Mouse (Mus musculus): ENCODE data around the gene Prr36. TPM values are rescaled to one million over a fixed set of nuclear protein-coding genes. Genes with fewer than 3 reads are reported as not detected.

The Prr36 gene
- total RNA-seq, 1 experiment from 2014 or later: not detected

- ATAC-seq (replicated peaks; ENCODE audit: insufficient number of reproducible peaks, low FRiP score, low TSS enrichment, poor library complexity, severe bottlenecking): no peak
Measured at GRCm38 (mm10) chr8:4211097-4211496, 6.2 kb downstream of the Prr36 start.

GRCm38 (mm10) chr8:4207016-4207350 is 10.3 kb downstream of the Prr36 start:
- no peak for ATAC-seq (replicated peaks; ENCODE audit: insufficient number of reproducible peaks, low FRiP score, low TSS enrichment, poor library complexity, severe bottlenecking)

GRCm38 (mm10) chr8:4206182-4207015 is 10.9 kb downstream of the Prr36 start:
- ATAC-seq (replicated peaks; ENCODE audit: insufficient number of reproducible peaks, low FRiP score, low TSS enrichment, poor library complexity, severe bottlenecking): no peak

GRCm38 (mm10) chr8:4205246-4206123 is 11.8 kb downstream of the Prr36 start:
- ATAC-seq (replicated peaks; ENCODE audit: insufficient number of reproducible peaks, low FRiP score, low TSS enrichment, poor library complexity, severe bottlenecking): no peak

GRCm38 (mm10) chr8:4201321-4201720 is 15.9 kb downstream of the Prr36 start:
- ATAC-seq (replicated peaks; ENCODE audit: insufficient number of reproducible peaks, low FRiP score, low TSS enrichment, poor library complexity, severe bottlenecking): no peak; the same call in 1 of the 2 replicates

GRCm38 (mm10) chr8:4193588-4193894 is 23.7 kb downstream of the Prr36 start:
- no peak for ATAC-seq (replicated peaks; ENCODE audit: insufficient number of reproducible peaks, low FRiP score, low TSS enrichment, poor library complexity, severe bottlenecking)

- ATAC-seq (replicated peaks; ENCODE audit: insufficient number of reproducible peaks, low FRiP score, low TSS enrichment, poor library complexity, severe bottlenecking): peak; percentile 79
Measured at GRCm38 (mm10) chr8:4192807-4193587, 24.3 kb downstream of the Prr36 start.

GRCm38 (mm10) chr8:4192305-4192704 is 25.0 kb downstream of the Prr36 start:
- no peak for ATAC-seq (replicated peaks; ENCODE audit: insufficient number of reproducible peaks, low FRiP score, low TSS enrichment, poor library complexity, severe bottlenecking)

GRCm38 (mm10) chr8:4189031-4189722 is 28.1 kb downstream of the Prr36 start:
- ATAC-seq (replicated peaks; ENCODE audit: insufficient number of reproducible peaks, low FRiP score, low TSS enrichment, poor library complexity, severe bottlenecking): no peak

- no peak for ATAC-seq (replicated peaks; ENCODE audit: insufficient number of reproducible peaks, low FRiP score, low TSS enrichment, poor library complexity, severe bottlenecking)
Measured at GRCm38 (mm10) chr8:4188605-4189004, 28.7 kb downstream of the Prr36 start.

GRCm38 (mm10) chr8:4186151-4186550 is 31.1 kb downstream of the Prr36 start:
- ATAC-seq (replicated peaks; ENCODE audit: insufficient number of reproducible peaks, low FRiP score, low TSS enrichment, poor library complexity, severe bottlenecking): no peak

GRCm38 (mm10) chr8:4183409-4183808 is 33.9 kb downstream of the Prr36 start:
- ATAC-seq (replicated peaks; ENCODE audit: insufficient number of reproducible peaks, low FRiP score, low TSS enrichment, poor library complexity, severe bottlenecking): no peak

GRCm38 (mm10) chr8:4174018-4174417 is 43.2 kb downstream of the Prr36 start:
- no peak for ATAC-seq (replicated peaks; ENCODE audit: insufficient number of reproducible peaks, low FRiP score, low TSS enrichment, poor library complexity, severe bottlenecking)

- no peak for ATAC-seq (replicated peaks; ENCODE audit: insufficient number of reproducible peaks, low FRiP score, low TSS enrichment, poor library complexity, severe bottlenecking)
Measured at GRCm38 (mm10) chr8:4172486-4172885, 44.8 kb downstream of the Prr36 start.

- no peak for ATAC-seq (replicated peaks; ENCODE audit: insufficient number of reproducible peaks, low FRiP score, low TSS enrichment, poor library complexity, severe bottlenecking)
Measured at GRCm38 (mm10) chr8:4167918-4168317, 49.3 kb downstream of the Prr36 start.

GRCm38 (mm10) chr8:4166881-4167525 is 50.3 kb downstream of the Prr36 start:
- ATAC-seq (replicated peaks; ENCODE audit: insufficient number of reproducible peaks, low FRiP score, low TSS enrichment, poor library complexity, severe bottlenecking): no peak

GRCm38 (mm10) chr8:4165852-4166751 is 51.2 kb downstream of the Prr36 start, which contains the start of gene Evi5l:
Gene Evi5l, plus strand, starts transcription at chr8:4166567.
- ATAC-seq (replicated peaks; ENCODE audit: insufficient number of reproducible peaks, low FRiP score, low TSS enrichment, poor library complexity, severe bottlenecking): peak; percentile 92
